Mouse (Mus musculus) embryonic facial prominence, embryonic 14.5 days (tissue): ENCODE data around the gene Map1b. TPM values are rescaled to one million over a fixed set of nuclear protein-coding genes. Genes with fewer than 3 reads are reported as not detected.

Source experiments
- ATAC-seq: fragments of 200-750 bp; cut with Nextera tagmentation; 2 replicates; pipeline ENCODE4 v1.8.0; 2017; ENCODE audit warnings: low read depth, moderate number of reproducible peaks, moderate TSS enrichment
- DNase-seq: peaks from one replicate; pipeline ENCODE4 v3.0.0-alpha.2; 2015; ENCODE audit warnings: low spot score
- H3K27ac ChIP-seq: fragments of 300-500 bp; sonication (generic); replicated peaks from 2 replicates; pipeline ENCODE4 v1.5.1; 2014; ENCODE audit warnings: low read depth, mild to moderate bottlenecking, low read length, moderate library complexity
- H3K27me3 ChIP-seq: fragments of 300-500 bp; sonication (generic); replicated peaks from 2 replicates; pipeline ENCODE4 v1.6.1; 2014; ENCODE audit warnings: low read length; ENCODE audit not compliant: control insufficient read depth, insufficient read depth
- H3K36me3 ChIP-seq: fragments of 300-500 bp; sonication (generic); 2 replicates; pipeline ENCODE4 v1.6.1; 2014; ENCODE audit warnings: low read length, mixed read lengths; ENCODE audit not compliant: control insufficient read depth, insufficient read depth
- H3K4me1 ChIP-seq: fragments of 300-500 bp; sonication (generic); 2 replicates; pipeline ENCODE4 v1.6.1; 2014; ENCODE audit warnings: antibody characterized with exemption, low read length; ENCODE audit not compliant: control insufficient read depth, insufficient read depth
- H3K4me2 ChIP-seq: fragments of 300-500 bp; sonication (generic); 2 replicates; pipeline ENCODE4 v1.6.1; 2014; ENCODE audit warnings: low read depth, mild to moderate bottlenecking, low read length, moderate library complexity, mixed read lengths
- H3K4me3 ChIP-seq: fragments of 300-500 bp; sonication (generic); 2 replicates; pipeline ENCODE4 v1.5.1; 2014; ENCODE audit warnings: low read depth, mild to moderate bottlenecking, low read length
- H3K9ac ChIP-seq: fragments of 300-500 bp; sonication (generic); 2 replicates; pipeline ENCODE4 v1.6.1; 2014; ENCODE audit warnings: low read depth, mild to moderate bottlenecking, low read length, moderate library complexity, mixed read lengths
- H3K9me3 ChIP-seq: fragments of 300-500 bp; sonication (generic); 2 replicates; pipeline ENCODE4 v1.6.1; 2016; ENCODE audit warnings: low read length; ENCODE audit not compliant: control insufficient read depth
- WGBS: fragments of 180-500 bp; shearing (Covaris S2); extraction: QIAGEN DNeasy Blood & Tissue Kit; methylation state at CpG from one replicate; pipeline ENCODE4 v1.1.7; 2014; 5-methylcytosine and 5-hydroxymethylcytosine counted together
- polyA plus RNA-seq: library from polyadenylated mRNA; unstranded; fragments of >200 nt; fragmentation: Nextera tagmentation; extraction: Ambion mirVana; gene quantifications from 2 replicates; pipeline ENCODE4 v1.2.1, GENCODE M21; 2014

Map1b gene
- polyA plus RNA-seq, 1 experiment from 2014 or later = 203 TPM

GRCm38 (mm10) chr13:99458658-99459386 is 57.5 kb downstream of the Map1b start:
- H3K27ac ChIP-seq = peak overlapping the region; percentile 54; the same call in 1 of the 2 replicates
- DNase-seq (peak; percentile 91), ATAC-seq (peak; percentile 87)
- WGBS = 58% methylated on average over 12 of the region's 12 CpGs
- H3K9ac ChIP-seq = no peak overlapping the region
- H3K4me3 ChIP-seq = no peak overlapping the region
- no peaks in the 10 kb centered on the region for H3K9me3 ChIP-seq
- H3K4me1 ChIP-seq = peaks cover 8% of the 10 kb centered on the region; the same call in 1 of the 2 replicates
- no peaks in the 10 kb centered on the region for H3K27me3 ChIP-seq
- no peak overlapping the region for H3K4me2 ChIP-seq
- 0 out of 2 replicates have a peak, but pooled peaks cover 6% of the 10 kb centered on the region for H3K36me3 ChIP-seq

GRCm38 (mm10) chr13:99454977-99455376 is 61.4 kb downstream of the Map1b start:
- no peak overlapping the region for H3K27ac ChIP-seq
- DNase-seq (no peak), ATAC-seq (no peak)
- peaks cover 13% of the 10 kb centered on the region for H3K4me1 ChIP-seq
- no peak overlapping the region for H3K4me2 ChIP-seq
- H3K9me3 ChIP-seq = no peaks in the 10 kb centered on the region
- no peaks in the 10 kb centered on the region for H3K36me3 ChIP-seq
- no peaks in the 10 kb centered on the region for H3K27me3 ChIP-seq
- H3K9ac ChIP-seq = no peak overlapping the region
- H3K4me3 ChIP-seq = no peak overlapping the region
- WGBS = 87% methylated on average over 7 of the region's 7 CpGs

GRCm38 (mm10) chr13:99452444-99452843 is 63.9 kb downstream of the Map1b start:
- no peak for ATAC-seq
- H3K36me3 ChIP-seq = no peaks in the 10 kb centered on the region
- H3K9ac ChIP-seq = no peak overlapping the region
- H3K4me2 ChIP-seq = no peak overlapping the region
- no peak overlapping the region for H3K27ac ChIP-seq
- H3K4me1 ChIP-seq = peaks cover 17% of the 10 kb centered on the region
- DNase-seq = no peak
- no peaks in the 10 kb centered on the region for H3K27me3 ChIP-seq
- H3K4me3 ChIP-seq = no peak overlapping the region
- 83% methylated on average over 3 of the region's 3 CpGs for WGBS
- H3K9me3 ChIP-seq = no peaks in the 10 kb centered on the region

- Histone ChIP-seq H3K9me3 (no peaks in the 10 kb centered on the region), H3K4me3 (no peak overlapping the region), H3K9ac (no peak overlapping the region), H3K27ac (no peak overlapping the region; the same call in 1 of the 2 replicates), H3K36me3 (no peaks in the 10 kb centered on the region), H3K27me3 (no peaks in the 10 kb centered on the region), H3K4me1 (peaks cover 27% of the 10 kb centered on the region), H3K4me2 (no peak overlapping the region)
- DNase-seq = no peak
- no peak for ATAC-seq
- 82% methylated on average over 5 of the region's 5 CpGs for WGBS
These were observed 65.1 kb downstream of the Map1b start for GRCm38 (mm10) chr13:99451276-99451675.

GRCm38 (mm10) chr13:99450766-99451165 is 65.6 kb downstream of the Map1b start:
- no peak overlapping the region for H3K4me3 ChIP-seq
- H3K9ac ChIP-seq = no peak overlapping the region
- no peaks in the 10 kb centered on the region for H3K27me3 ChIP-seq
- no peak overlapping the region for H3K27ac ChIP-seq
- DNase-seq (no peak), ATAC-seq (no peak)
- H3K4me1 ChIP-seq = peaks cover 30% of the 10 kb centered on the region
- no peaks in the 10 kb centered on the region for H3K36me3 ChIP-seq
- H3K4me2 ChIP-seq = no peak overlapping the region
- WGBS = 69% methylated on average over 7 of the region's 7 CpGs
- H3K9me3 ChIP-seq = no peaks in the 10 kb centered on the region

GRCm38 (mm10) chr13:99449547-99449946 is 66.8 kb downstream of the Map1b start:
- peak; percentile 57 for DNase-seq
- no peaks in the 10 kb centered on the region for H3K27me3 ChIP-seq
- H3K9ac ChIP-seq = no peak overlapping the region
- H3K9me3 ChIP-seq = no peaks in the 10 kb centered on the region
- H3K27ac ChIP-seq = no peak overlapping the region
- H3K36me3 ChIP-seq = no peaks in the 10 kb centered on the region
- H3K4me2 ChIP-seq = no peak overlapping the region
- H3K4me1 ChIP-seq = peaks cover 38% of the 10 kb centered on the region
- peak; percentile 45 for ATAC-seq
- WGBS = 46% methylated on average over 4 of the region's 4 CpGs
- H3K4me3 ChIP-seq = no peak overlapping the region

GRCm38 (mm10) chr13:99448278-99448677 is 68.1 kb downstream of the Map1b start:
- DNase-seq (no peak), ATAC-seq (no peak)
- no peak overlapping the region for H3K4me3 ChIP-seq
- no peak overlapping the region for H3K9ac ChIP-seq
- no peaks in the 10 kb centered on the region for H3K36me3 ChIP-seq
- no peak overlapping the region for H3K4me2 ChIP-seq
- H3K4me1 ChIP-seq = peaks cover 44% of the 10 kb centered on the region
- WGBS = 63% methylated on average over 4 of the region's 4 CpGs
- no peaks in the 10 kb centered on the region for H3K9me3 ChIP-seq
- no peaks in the 10 kb centered on the region for H3K27me3 ChIP-seq
- H3K27ac ChIP-seq = no peak overlapping the region

- Histone ChIP-seq H3K27ac (no peak overlapping the region; the same call in 1 of the 2 replicates), H3K4me1 (peaks cover 47% of the 10 kb centered on the region), H3K4me3 (no peak overlapping the region), H3K36me3 (no peaks in the 10 kb centered on the region), H3K9ac (no peak overlapping the region), H3K27me3 (no peaks in the 10 kb centered on the region), H3K9me3 (no peaks in the 10 kb centered on the region), H3K4me2 (no peak overlapping the region)
- DNase-seq = peak; percentile 70
- 34% methylated on average over 11 of the region's 11 CpGs for WGBS
- no peak for ATAC-seq
These were observed 68.7 kb downstream of the Map1b start for GRCm38 (mm10) chr13:99447403-99448199.
